Mouse (Mus musculus): ENCODE measurements at regions not wholly inside any gene's neighbourhood (a gene's known extent, or its start where the extent isn't known, plus 50 kb on each side); places are given as distances from the start of the nearest gene placed in this dataset.

GRCm38 (mm10) chr11:19155617-19155983 is 136.8 kb upstream of the Meis1 start:
- no peaks in the 10 kb centered on the region for H3K27me3 ChIP-seq (ENCODE audit: control insufficient read depth, insufficient read depth, low read length)
- ATAC-seq (replicated peaks; ENCODE audit: low FRiP score) (no peak), DNase-seq (ENCODE audit: low spot score) (no peak)
- H3K27ac ChIP-seq (ENCODE audit: low read depth, low read length) = no peak overlapping the region
- H3K4me1 ChIP-seq (replicated peaks; ENCODE audit: control insufficient read depth, insufficient read depth, low read length) = 0 out of 2 replicates have a peak, but pooled peaks cover 2% of the 10 kb centered on the region
- H3K9ac ChIP-seq (ENCODE audit: low read length) = no peak overlapping the region
- H3K4me3 ChIP-seq (ENCODE audit: low read depth, low read length) = no peak overlapping the region
- no peak overlapping the region for H3K4me2 ChIP-seq (ENCODE audit: low read depth, low read length, severe bottlenecking)
- 94% methylated on average over 2 of the region's 2 CpGs for WGBS
- H3K36me3 ChIP-seq (ENCODE audit: control insufficient read depth, insufficient read depth, low read length) = no peaks in the 10 kb centered on the region
- H3K9me3 ChIP-seq (ENCODE audit: control insufficient read depth, low read length) = no peaks in the 10 kb centered on the region

- DNase-seq (ENCODE audit: low spot score) = no peak
- no peaks in the 10 kb centered on the region for H3K27me3 ChIP-seq (ENCODE audit: control insufficient read depth, insufficient read depth, low read length)
- no peaks in the 10 kb centered on the region for H3K9me3 ChIP-seq (ENCODE audit: control insufficient read depth, low read length)
- H3K36me3 ChIP-seq (ENCODE audit: control insufficient read depth, insufficient read depth, low read length) = no peaks in the 10 kb centered on the region
- H3K27ac ChIP-seq (ENCODE audit: low read depth, low read length) = no peak overlapping the region
- ATAC-seq (replicated peaks; ENCODE audit: low FRiP score) = no peak
- 0 out of 2 replicates have a peak, but pooled peaks cover 2% of the 10 kb centered on the region for H3K4me1 ChIP-seq (replicated peaks; ENCODE audit: control insufficient read depth, insufficient read depth, low read length)
- WGBS = 36% methylated on average over 3 of the region's 3 CpGs
- no peak overlapping the region for H3K4me2 ChIP-seq (ENCODE audit: low read depth, low read length, severe bottlenecking)
- H3K9ac ChIP-seq (ENCODE audit: low read length) = no peak overlapping the region
- H3K4me3 ChIP-seq (ENCODE audit: low read depth, low read length) = no peak overlapping the region
Measured at GRCm38 (mm10) chr11:19160227-19160626, 141.4 kb upstream of the Meis1 start.

- Histone ChIP-seq H3K9me3 (ENCODE audit: control insufficient read depth, low read length) (no peaks in the 10 kb centered on the region), H3K4me1 (replicated peaks; ENCODE audit: control insufficient read depth, insufficient read depth, low read length) (0 out of 2 replicates have a peak, but pooled peaks cover 2% of the 10 kb centered on the region), H3K9ac (ENCODE audit: low read length) (no peak overlapping the region), H3K4me2 (ENCODE audit: low read depth, low read length, severe bottlenecking) (no peak overlapping the region), H3K27me3 (ENCODE audit: control insufficient read depth, insufficient read depth, low read length) (no peaks in the 10 kb centered on the region), H3K4me3 (ENCODE audit: low read depth, low read length) (no peak overlapping the region), H3K27ac (ENCODE audit: low read depth, low read length) (no peak overlapping the region), H3K36me3 (ENCODE audit: control insufficient read depth, insufficient read depth, low read length) (no peaks in the 10 kb centered on the region)
- no peak for DNase-seq (ENCODE audit: low spot score)
- ATAC-seq (replicated peaks; ENCODE audit: low FRiP score) = no peak
- WGBS = 33% methylated on average over 5 of the region's 5 CpGs
Measured at GRCm38 (mm10) chr11:19160669-19161068, 141.9 kb upstream of the Meis1 start.

GRCm38 (mm10) chr11:19170938-19171337 is 152.2 kb upstream of the Meis1 start:
- DNase-seq (ENCODE audit: low spot score) = no peak
- Histone ChIP-seq H3K27me3 (ENCODE audit: control insufficient read depth, insufficient read depth, low read length) (no peaks in the 10 kb centered on the region), H3K9me3 (ENCODE audit: control insufficient read depth, low read length) (no peaks in the 10 kb centered on the region), H3K4me2 (ENCODE audit: low read depth, low read length, severe bottlenecking) (no peak overlapping the region), H3K36me3 (ENCODE audit: control insufficient read depth, insufficient read depth, low read length) (no peaks in the 10 kb centered on the region), H3K27ac (ENCODE audit: low read depth, low read length) (no peak overlapping the region), H3K4me1 (replicated peaks; ENCODE audit: control insufficient read depth, insufficient read depth, low read length) (no peaks in the 10 kb centered on the region), H3K9ac (ENCODE audit: low read length) (no peak overlapping the region), H3K4me3 (ENCODE audit: low read depth, low read length) (no peak overlapping the region)
- 92% methylated on average over 2 of the region's 2 CpGs for WGBS
- ATAC-seq (replicated peaks; ENCODE audit: low FRiP score) = no peak

- H3K27ac ChIP-seq (ENCODE audit: low read depth, low read length) = no peak overlapping the region
- H3K36me3 ChIP-seq (ENCODE audit: control insufficient read depth, insufficient read depth, low read length) = no peaks in the 10 kb centered on the region
- no peak overlapping the region for H3K4me3 ChIP-seq (ENCODE audit: low read depth, low read length)
- H3K9ac ChIP-seq (ENCODE audit: low read length) = no peak overlapping the region
- ATAC-seq (replicated peaks; ENCODE audit: low FRiP score) = no peak
- no peak overlapping the region for H3K4me2 ChIP-seq (ENCODE audit: low read depth, low read length, severe bottlenecking)
- no peaks in the 10 kb centered on the region for H3K4me1 ChIP-seq (replicated peaks; ENCODE audit: control insufficient read depth, insufficient read depth, low read length)
- no peak for DNase-seq (ENCODE audit: low spot score)
- H3K9me3 ChIP-seq (ENCODE audit: control insufficient read depth, low read length) = no peaks in the 10 kb centered on the region
- H3K27me3 ChIP-seq (ENCODE audit: control insufficient read depth, insufficient read depth, low read length) = no peaks in the 10 kb centered on the region
- WGBS = 88% methylated on average over 13 of the region's 13 CpGs
Measured at GRCm38 (mm10) chr11:19174305-19175017, 155.7 kb upstream of the Meis1 start.

GRCm38 (mm10) chr11:19179290-19179689 is 160.5 kb upstream of the Meis1 start:
- H3K9me3 ChIP-seq (ENCODE audit: control insufficient read depth, low read length) = no peaks in the 10 kb centered on the region
- H3K27me3 ChIP-seq (ENCODE audit: control insufficient read depth, insufficient read depth, low read length) = no peaks in the 10 kb centered on the region
- 97% methylated on average over 1 of the region's 1 CpGs for WGBS
- ATAC-seq (replicated peaks; ENCODE audit: low FRiP score) (no peak), DNase-seq (ENCODE audit: low spot score) (no peak)
- no peak overlapping the region for H3K4me2 ChIP-seq (ENCODE audit: low read depth, low read length, severe bottlenecking)
- no peaks in the 10 kb centered on the region for H3K4me1 ChIP-seq (replicated peaks; ENCODE audit: control insufficient read depth, insufficient read depth, low read length)
- H3K27ac ChIP-seq (ENCODE audit: low read depth, low read length) = no peak overlapping the region
- no peak overlapping the region for H3K9ac ChIP-seq (ENCODE audit: low read length)
- no peaks in the 10 kb centered on the region for H3K36me3 ChIP-seq (ENCODE audit: control insufficient read depth, insufficient read depth, low read length)
- no peak overlapping the region for H3K4me3 ChIP-seq (ENCODE audit: low read depth, low read length)

GRCm38 (mm10) chr11:19189778-19190177 is 171.0 kb upstream of the Meis1 start:
- H3K4me2 ChIP-seq (ENCODE audit: low read depth, low read length, severe bottlenecking) = no peak overlapping the region
- no peak overlapping the region for H3K27ac ChIP-seq (ENCODE audit: low read depth, low read length)
- WGBS = 81% methylated on average over 2 of the region's 2 CpGs
- H3K4me1 ChIP-seq (replicated peaks; ENCODE audit: control insufficient read depth, insufficient read depth, low read length) = no peaks in the 10 kb centered on the region
- H3K9me3 ChIP-seq (ENCODE audit: control insufficient read depth, low read length) = no peaks in the 10 kb centered on the region
- H3K4me3 ChIP-seq (ENCODE audit: low read depth, low read length) = no peak overlapping the region
- DNase-seq (ENCODE audit: low spot score) (no peak), ATAC-seq (replicated peaks; ENCODE audit: low FRiP score) (no peak)
- no peaks in the 10 kb centered on the region for H3K27me3 ChIP-seq (ENCODE audit: control insufficient read depth, insufficient read depth, low read length)
- no peak overlapping the region for H3K9ac ChIP-seq (ENCODE audit: low read length)
- H3K36me3 ChIP-seq (ENCODE audit: control insufficient read depth, insufficient read depth, low read length) = no peaks in the 10 kb centered on the region

- H3K4me3 ChIP-seq (ENCODE audit: low read depth, low read length) = no peak overlapping the region
- ATAC-seq (replicated peaks; ENCODE audit: low FRiP score) (no peak), DNase-seq (ENCODE audit: low spot score) (no peak)
- 73% methylated on average over 1 of the region's 1 CpGs for WGBS
- H3K36me3 ChIP-seq (ENCODE audit: control insufficient read depth, insufficient read depth, low read length) = no peaks in the 10 kb centered on the region
- H3K9ac ChIP-seq (ENCODE audit: low read length) = no peak overlapping the region
- H3K4me1 ChIP-seq (replicated peaks; ENCODE audit: control insufficient read depth, insufficient read depth, low read length) = no peaks in the 10 kb centered on the region
- H3K4me2 ChIP-seq (ENCODE audit: low read depth, low read length, severe bottlenecking) = no peak overlapping the region
- H3K9me3 ChIP-seq (ENCODE audit: control insufficient read depth, low read length) = no peaks in the 10 kb centered on the region
- no peak overlapping the region for H3K27ac ChIP-seq (ENCODE audit: low read depth, low read length)
- no peaks in the 10 kb centered on the region for H3K27me3 ChIP-seq (ENCODE audit: control insufficient read depth, insufficient read depth, low read length)
Measured at GRCm38 (mm10) chr11:19194464-19194863, 175.7 kb upstream of the Meis1 start.

- DNase-seq (ENCODE audit: low spot score) = no peak
- Histone ChIP-seq H3K27ac (ENCODE audit: low read depth, low read length) (no peak overlapping the region), H3K9ac (ENCODE audit: low read length) (no peak overlapping the region), H3K27me3 (ENCODE audit: control insufficient read depth, insufficient read depth, low read length) (no peaks in the 10 kb centered on the region), H3K9me3 (ENCODE audit: control insufficient read depth, low read length) (no peaks in the 10 kb centered on the region), H3K36me3 (ENCODE audit: control insufficient read depth, insufficient read depth, low read length) (no peaks in the 10 kb centered on the region), H3K4me2 (ENCODE audit: low read depth, low read length, severe bottlenecking) (no peak overlapping the region), H3K4me3 (ENCODE audit: low read depth, low read length) (no peak overlapping the region), H3K4me1 (replicated peaks; ENCODE audit: control insufficient read depth, insufficient read depth, low read length) (no peaks in the 10 kb centered on the region)
- no peak for ATAC-seq (replicated peaks; ENCODE audit: low FRiP score)
- WGBS = 98% methylated on average over 1 of the region's 1 CpGs
Measured at GRCm38 (mm10) chr11:19197790-19198189, 179.0 kb upstream of the Meis1 start.
